Mouse (Mus musculus): ENCODE data around the gene Olfr1454. TPM values are rescaled to one million over a fixed set of nuclear protein-coding genes. Genes with fewer than 3 reads are reported as not detected.

Gene Olfr1454
- not detected in 2 replicates for polyA plus RNA-seq (2014; fragmentation: Nextera tagmentation; extraction: Ambion mirVana)

DNA sequence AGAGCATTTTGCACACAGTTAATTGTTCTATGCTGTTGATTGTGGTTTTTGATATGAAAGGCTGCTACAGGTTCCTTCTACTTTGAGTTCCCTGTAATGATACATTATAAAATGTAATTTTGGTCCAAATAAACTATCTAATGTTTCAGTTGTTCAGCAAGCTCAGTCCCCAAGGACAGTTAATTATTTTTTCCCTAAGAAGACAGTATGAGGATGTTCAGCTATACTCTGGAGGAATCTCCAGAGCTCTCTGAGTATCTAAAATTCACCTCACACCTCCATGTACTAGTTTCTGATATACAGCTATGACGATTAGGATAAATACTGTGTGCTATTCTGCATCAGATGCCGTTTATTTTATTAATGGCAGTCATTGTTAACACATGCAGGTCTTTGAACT is at the start of gene Olfr1454:
Gene Olfr1454 (plus strand): TSS at position 301 of the 400 bp plus-strand sequence.
- Histone ChIP-seq H3K9ac (ENCODE audit: low read length) (no peak within 1 kb of the TSS), H3K27me3 (ENCODE audit: control insufficient read depth, insufficient read depth, low read length) (no peaks in the 10 kb centered on the region), H3K27ac (ENCODE audit: low read depth, low read length) (no peak within 1 kb of the TSS), H3K9me3 (ENCODE audit: control insufficient read depth, low read length) (0 out of 2 replicates have a peak, but pooled peaks cover 1% of the 10 kb centered on the region), H3K4me1 (ENCODE audit: control insufficient read depth, insufficient read depth, low read length) (no peaks in the 10 kb centered on the region), H3K4me3 (ENCODE audit: low read depth, low read length) (no peak within 1 kb of the TSS), H3K36me3 (ENCODE audit: control insufficient read depth, insufficient read depth, low read length) (no peaks in the 10 kb centered on the region), H3K4me2 (ENCODE audit: low read depth) (no peak within 1 kb of the TSS)
- WGBS, result 69% methylated on average over 2 of the region's 2 CpGs
- DNase-seq (ENCODE audit: low spot score) (no peak), ATAC-seq (ENCODE audit: insufficient read depth, low FRiP score, low TSS enrichment) (no peak)

DNA sequence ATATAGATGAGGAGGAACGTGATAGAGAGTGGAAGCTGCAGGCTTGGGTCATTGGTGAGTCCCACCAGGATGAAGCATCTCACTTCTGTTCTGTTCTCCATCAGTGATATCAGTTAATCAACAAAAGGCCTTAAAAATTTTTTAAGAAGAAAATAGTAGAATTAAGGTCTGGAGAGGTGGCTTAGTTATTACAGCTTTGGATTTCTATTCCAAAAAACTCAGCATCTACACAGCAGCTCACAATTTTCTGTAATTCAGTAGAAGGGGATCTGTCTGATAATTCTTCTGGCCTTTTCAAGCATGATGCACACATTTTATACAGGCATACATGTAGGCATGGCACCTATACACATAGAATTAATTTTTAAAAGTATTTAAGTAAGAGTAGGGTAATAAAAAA is 32.2 kb upstream of the Olfr1454 start, which contains the start of gene Olfr1453:
Gene Olfr1453 (minus strand): TSS at position 101 of the 400 bp plus-strand sequence.
- ATAC-seq (ENCODE audit: insufficient read depth, low FRiP score, low TSS enrichment) (no peak), DNase-seq (ENCODE audit: low spot score) (no peak)
- H3K4me2 ChIP-seq (ENCODE audit: low read depth), result no peak within 1 kb of the TSS
- no peak within 1 kb of the TSS for H3K27ac ChIP-seq (ENCODE audit: low read depth, low read length)
- no peaks in the 10 kb centered on the region for H3K9me3 ChIP-seq (ENCODE audit: control insufficient read depth, low read length)
- WGBS, result 54% methylated on average over 1 of the region's 1 CpGs
- no peaks in the 10 kb centered on the region for H3K36me3 ChIP-seq (ENCODE audit: control insufficient read depth, insufficient read depth, low read length)
- no peaks in the 10 kb centered on the region for H3K4me1 ChIP-seq (ENCODE audit: control insufficient read depth, insufficient read depth, low read length)
- H3K4me3 ChIP-seq (ENCODE audit: low read depth, low read length), result no peak within 1 kb of the TSS
- no peaks in the 10 kb centered on the region for H3K27me3 ChIP-seq (ENCODE audit: control insufficient read depth, insufficient read depth, low read length)
- H3K9ac ChIP-seq (ENCODE audit: low read length), result no peak within 1 kb of the TSS

DNA sequence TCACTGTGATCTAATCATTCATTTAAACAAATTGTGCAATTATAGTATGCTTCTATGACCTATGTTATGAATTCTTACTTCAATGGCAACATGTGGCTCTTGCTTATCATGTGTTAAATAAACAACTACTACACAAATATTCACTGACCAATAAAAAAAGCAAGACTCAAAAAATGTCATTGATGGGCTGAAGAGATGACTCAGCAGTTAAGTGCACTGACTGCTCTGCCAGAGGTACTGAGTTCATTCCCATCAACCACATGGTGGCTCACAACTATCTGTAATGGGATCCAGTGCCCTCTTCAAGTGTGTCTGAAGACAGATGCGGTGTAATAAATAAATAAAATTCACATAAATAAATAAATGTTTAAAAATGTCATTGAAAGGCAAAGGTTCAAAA is 33.5 kb downstream of the Olfr1454 start:
- no peak overlapping the region for H3K4me2 ChIP-seq (ENCODE audit: low read depth)
- H3K9ac ChIP-seq (ENCODE audit: low read length), result no peak overlapping the region
- no peak overlapping the region for H3K4me3 ChIP-seq (ENCODE audit: low read depth, low read length)
- DNase-seq (ENCODE audit: low spot score) (no peak), ATAC-seq (ENCODE audit: insufficient read depth, low FRiP score, low TSS enrichment) (no peak)
- H3K9me3 ChIP-seq (ENCODE audit: control insufficient read depth, low read length), result peaks cover 3% of the 10 kb centered on the region; the same call in 1 of the 2 replicates
- 85% methylated on average over 1 of the region's 1 CpGs for WGBS
- no peak overlapping the region for H3K27ac ChIP-seq (ENCODE audit: low read depth, low read length)
- H3K4me1 ChIP-seq (ENCODE audit: control insufficient read depth, insufficient read depth, low read length), result no peaks in the 10 kb centered on the region
- H3K27me3 ChIP-seq (ENCODE audit: control insufficient read depth, insufficient read depth, low read length), result no peaks in the 10 kb centered on the region
- H3K36me3 ChIP-seq (ENCODE audit: control insufficient read depth, insufficient read depth, low read length), result no peaks in the 10 kb centered on the region

DNA sequence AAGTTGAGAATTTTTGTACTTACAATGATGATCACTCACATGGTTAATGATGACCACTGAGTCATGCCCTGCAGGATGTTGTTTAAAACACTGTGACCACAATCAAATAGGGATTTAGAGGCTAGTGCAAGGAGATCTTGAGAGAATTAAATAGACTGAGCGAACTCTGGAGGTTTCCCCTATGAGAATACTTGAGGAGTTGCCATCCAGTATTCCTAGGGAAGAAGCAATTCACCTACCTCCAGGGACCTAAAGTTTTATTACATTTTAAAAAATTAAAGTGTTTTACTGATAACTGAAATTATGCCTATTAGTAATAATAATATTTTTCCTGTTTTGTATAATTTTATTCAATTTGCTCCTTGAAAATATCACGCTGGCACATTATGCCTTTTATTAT is 37.4 kb downstream of the Olfr1454 start, which contains the start of gene Olfr1457:
Gene Olfr1457 (minus strand): TSS at position 101 of the 400 bp plus-strand sequence.
- Histone ChIP-seq H3K9me3 (ENCODE audit: control insufficient read depth, low read length) (peaks cover 3% of the 10 kb centered on the region; the same call in 1 of the 2 replicates), H3K9ac (ENCODE audit: low read length) (no peak within 1 kb of the TSS), H3K36me3 (ENCODE audit: control insufficient read depth, insufficient read depth, low read length) (no peaks in the 10 kb centered on the region), H3K27ac (ENCODE audit: low read depth, low read length) (no peak within 1 kb of the TSS), H3K4me1 (ENCODE audit: control insufficient read depth, insufficient read depth, low read length) (no peaks in the 10 kb centered on the region), H3K4me2 (ENCODE audit: low read depth) (no peak within 1 kb of the TSS), H3K4me3 (ENCODE audit: low read depth, low read length) (no peak within 1 kb of the TSS), H3K27me3 (ENCODE audit: control insufficient read depth, insufficient read depth, low read length) (no peaks in the 10 kb centered on the region)
- WGBS, result 75% methylated on average over 2 of the region's 2 CpGs
- no peak for DNase-seq (ENCODE audit: low spot score)
- ATAC-seq (ENCODE audit: insufficient read depth, low FRiP score, low TSS enrichment), result no peak

DNA sequence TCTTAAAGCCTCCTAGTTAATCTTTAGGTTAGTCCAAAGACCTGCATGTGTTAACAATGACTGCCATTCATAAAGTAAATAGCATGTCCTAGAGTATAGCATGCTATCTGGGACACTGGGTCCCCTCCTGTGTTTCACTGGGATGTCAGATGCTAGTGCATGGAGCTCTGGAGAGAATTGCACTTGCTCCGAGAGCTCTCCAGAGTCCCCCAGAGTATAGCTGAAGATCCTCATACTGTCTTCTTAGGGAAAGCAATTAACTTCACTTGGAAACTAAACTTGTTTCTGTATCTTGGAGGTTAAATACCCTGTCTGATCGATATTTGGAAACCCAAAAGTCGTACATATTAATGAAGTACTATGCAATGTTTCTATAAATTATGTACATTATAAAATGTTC is 46.3 kb downstream of the Olfr1454 start, which contains the start of gene Olfr1458:
Gene Olfr1458 (minus strand): TSS at position 101 of the 400 bp plus-strand sequence.
- ATAC-seq (ENCODE audit: insufficient read depth, low FRiP score, low TSS enrichment), result no peak
- H3K4me2 ChIP-seq (ENCODE audit: low read depth), result no peak within 1 kb of the TSS
- H3K27me3 ChIP-seq (ENCODE audit: control insufficient read depth, insufficient read depth, low read length), result no peaks in the 10 kb centered on the region
- H3K27ac ChIP-seq (ENCODE audit: low read depth, low read length), result no peak within 1 kb of the TSS
- WGBS, result 82% methylated on average over 3 of the region's 3 CpGs
- no peak within 1 kb of the TSS for H3K4me3 ChIP-seq (ENCODE audit: low read depth, low read length)
- no peak for DNase-seq (ENCODE audit: low spot score)
- peaks cover 8% of the 10 kb centered on the region; the same call in 1 of the 2 replicates for H3K9me3 ChIP-seq (ENCODE audit: control insufficient read depth, low read length)
- H3K9ac ChIP-seq (ENCODE audit: low read length), result no peak within 1 kb of the TSS
- no peaks in the 10 kb centered on the region for H3K36me3 ChIP-seq (ENCODE audit: control insufficient read depth, insufficient read depth, low read length)
- H3K4me1 ChIP-seq (ENCODE audit: control insufficient read depth, insufficient read depth, low read length), result no peaks in the 10 kb centered on the region

Other genes starting within 250 kb of the Olfr1454 start
- not detected in 2 replicates for gene Gm5244, start 213.9 kb upstream of the Olfr1454 start, polyA plus RNA-seq (2014; fragmentation: Nextera tagmentation; extraction: Ambion mirVana)
- gene Olfr1444, start 203.3 kb upstream of the Olfr1454 start, polyA plus RNA-seq (2014; fragmentation: Nextera tagmentation; extraction: Ambion mirVana), result not detected in 2 replicates
- not detected in 2 replicates for gene Olfr1445, start 176.8 kb upstream of the Olfr1454 start, polyA plus RNA-seq (2014; fragmentation: Nextera tagmentation; extraction: Ambion mirVana)
- gene Olfr1446, start 167.1 kb upstream of the Olfr1454 start, polyA plus RNA-seq (2014; fragmentation: Nextera tagmentation; extraction: Ambion mirVana), result not detected in 2 replicates
- not detected in 2 replicates for gene Olfr1447, start 156.9 kb upstream of the Olfr1454 start, polyA plus RNA-seq (2014; fragmentation: Nextera tagmentation; extraction: Ambion mirVana)
- gene Olfr1448, start 136.2 kb upstream of the Olfr1454 start, polyA plus RNA-seq (2014; fragmentation: Nextera tagmentation; extraction: Ambion mirVana), result not detected in 2 replicates
- not detected in 2 replicates for gene Olfr1449, start 129.8 kb upstream of the Olfr1454 start, polyA plus RNA-seq (2014; fragmentation: Nextera tagmentation; extraction: Ambion mirVana)
- gene Olfr1450, start 110.4 kb upstream of the Olfr1454 start, polyA plus RNA-seq (2014; fragmentation: Nextera tagmentation; extraction: Ambion mirVana), result not detected in 2 replicates
- not detected in 2 replicates for gene Olfr1451, start 65.6 kb upstream of the Olfr1454 start, polyA plus RNA-seq (2014; fragmentation: Nextera tagmentation; extraction: Ambion mirVana)
- not detected in 2 replicates for gene Olfr1453, start 32.3 kb upstream of the Olfr1454 start, polyA plus RNA-seq (2014; fragmentation: Nextera tagmentation; extraction: Ambion mirVana)
- gene Olfr1457, start 37.3 kb downstream of the Olfr1454 start, polyA plus RNA-seq (2014; fragmentation: Nextera tagmentation; extraction: Ambion mirVana), result not detected in 2 replicates
- not detected in 2 replicates for gene Olfr1458, start 46.2 kb downstream of the Olfr1454 start, polyA plus RNA-seq (2014; fragmentation: Nextera tagmentation; extraction: Ambion mirVana)
- gene Olfr1459, start 88.9 kb downstream of the Olfr1454 start, polyA plus RNA-seq (2014; fragmentation: Nextera tagmentation; extraction: Ambion mirVana), result not detected in 2 replicates
- gene Olfr1461, start 102.4 kb downstream of the Olfr1454 start, polyA plus RNA-seq (2014; fragmentation: Nextera tagmentation; extraction: Ambion mirVana), result not detected in 2 replicates
- not detected in 2 replicates for gene Olfr1462, start 125.1 kb downstream of the Olfr1454 start, polyA plus RNA-seq (2014; fragmentation: Nextera tagmentation; extraction: Ambion mirVana)
- not detected in 2 replicates for gene Olfr1463, start 170.7 kb downstream of the Olfr1454 start, polyA plus RNA-seq (2014; fragmentation: Nextera tagmentation; extraction: Ambion mirVana)

All from neural tube, embryonic 11.5 days (tissue).